Mouse (Mus musculus) heart, postnatal 25 days (tissue): ENCODE data around the gene Dmrta1. TPM values are rescaled to one million over a fixed set of nuclear protein-coding genes. Genes with fewer than 3 reads are reported as not detected.

Source experiments
- DNase-seq: peaks from one replicate; pipeline ENCODE4 v3.0.0; 2022; ENCODE audit warnings: low spot score
- intact Hi-C: fragments of 180-260 bp; cut with DNase I; formaldehyde crosslinking; loops from one replicate; pipeline ENCODE4 v1.15.1; 2025
- total RNA-seq, 2 experiments: library from RNA; stranded (reverse); gene quantifications; 2 replicates each; pipeline ENCODE4 v1.2.3; 2021

The Dmrta1 gene
- not detected for total RNA-seq

GRCm38 (mm10) chr4:89679195-89679594 lies at the start of gene Dmrta1:
Dmrta1 (plus strand) TSS chr4:89679436.
- no peak for DNase-seq
- intact Hi-C loops = no loop called here

GRCm38 (mm10) chr4:89630374-89631079 lies 48.7 kb upstream of the Dmrta1 start:
- intact Hi-C loops = no loop called here
- DNase-seq = no peak

- no peak for DNase-seq
- intact Hi-C loops = no loop called here
These were observed 47.7 kb upstream of the Dmrta1 start for GRCm38 (mm10) chr4:89631560-89631959.

- intact Hi-C loops = no loop called here
- DNase-seq = no peak
These were observed 40.6 kb upstream of the Dmrta1 start for GRCm38 (mm10) chr4:89638651-89639050.

- intact Hi-C loops = no loop called here
- DNase-seq = no peak
These were observed 34.8 kb upstream of the Dmrta1 start for GRCm38 (mm10) chr4:89644235-89645115.

GRCm38 (mm10) chr4:89650352-89651311 lies 28.6 kb upstream of the Dmrta1 start:
- no peak for DNase-seq
- intact Hi-C loops = no loop called here

- intact Hi-C loops = no loop called here
- no peak for DNase-seq
These were observed 27.9 kb upstream of the Dmrta1 start for GRCm38 (mm10) chr4:89651312-89651686.

- no peak for DNase-seq
- intact Hi-C loops = no loop called here
These were observed 27.5 kb upstream of the Dmrta1 start for GRCm38 (mm10) chr4:89651779-89652178.

GRCm38 (mm10) chr4:89663406-89663805 lies 15.8 kb upstream of the Dmrta1 start:
- DNase-seq = no peak
- intact Hi-C loops = no loop called here

- no peak for DNase-seq
- intact Hi-C loops = no loop called here
These were observed 4.5 kb upstream of the Dmrta1 start for GRCm38 (mm10) chr4:89674711-89675110.

GRCm38 (mm10) chr4:89677903-89678302 lies 1.3 kb upstream of the Dmrta1 start:
- intact Hi-C loops = no loop called here
- no peak for DNase-seq

- no peak for DNase-seq
- intact Hi-C loops = no loop called here
These were observed 523 bp upstream of the Dmrta1 start for GRCm38 (mm10) chr4:89678713-89679112.

- intact Hi-C loops = no loop called here
- no peak for DNase-seq
These were observed 8.9 kb downstream of the Dmrta1 start for GRCm38 (mm10) chr4:89687961-89688803.

- no peak for DNase-seq
These were observed 9.7 kb downstream of the Dmrta1 start for GRCm38 (mm10) chr4:89688804-89689497.

GRCm38 (mm10) chr4:89691936-89692335 lies 12.7 kb downstream of the Dmrta1 start:
- intact Hi-C loops = loop anchor here (5.0 to 10.0 kb wide), 2 partner anchors 115 to 547 kb away; no protein-coding TSS in a partner anchor
- no peak for DNase-seq

More at GRCm38 (mm10) chr4:89688804-89689497, 9.7 kb downstream of the Dmrta1 start:
- intact Hi-C loops = no loop called here

GRCm38 (mm10) chr4:89692780-89693179 lies 13.5 kb downstream of the Dmrta1 start:
- intact Hi-C loops = loop anchor here (5.0 to 10.0 kb wide), 2 partner anchors 115 to 548 kb away; no protein-coding TSS in a partner anchor
- no peak for DNase-seq

GRCm38 (mm10) chr4:89695589-89695988 lies 16.4 kb downstream of the Dmrta1 start:
- no peak for DNase-seq
- intact Hi-C loops = loop anchor here (10.0 kb wide), 1 partner anchor 551 kb away; no protein-coding TSS in a partner anchor

- intact Hi-C loops = loop anchor here (10.0 kb wide), 1 partner anchor 553 kb away; no protein-coding TSS in a partner anchor
- DNase-seq = no peak
These were observed 18.7 kb downstream of the Dmrta1 start for GRCm38 (mm10) chr4:89697951-89698350.
